Mouse (Mus musculus): ENCODE results near the gene Igfbp7. TPM values are rescaled to one million over a fixed set of nuclear protein-coding genes. Genes with fewer than 3 reads are reported as not detected.
A peak's percentile ranks its signal among the peaks of the same experiment; 100 is the strongest.

The Igfbp7 gene
- polyA plus RNA-seq, 1 experiment from 2014 or later, result 52.8 TPM

- Histone ChIP-seq H3K27ac (ENCODE audit: low read depth, low read length) (no peak overlapping the region), H3K4me2 (ENCODE audit: low read depth, low read length) (no peak overlapping the region), H3K4me1 (ENCODE audit: control insufficient read depth, insufficient read depth, low read length) (no peaks in the 10 kb centered on the region), H3K9me3 (ENCODE audit: control insufficient read depth, low read length) (no peaks in the 10 kb centered on the region), H3K36me3 (ENCODE audit: control insufficient read depth, insufficient read depth, low read length) (no peaks in the 10 kb centered on the region), H3K9ac (replicated peaks; ENCODE audit: low read depth, low read length) (no peak overlapping the region), H3K27me3 (ENCODE audit: control insufficient read depth, insufficient read depth, low read length) (no peaks in the 10 kb centered on the region), H3K4me3 (ENCODE audit: low read depth, low read length) (no peak overlapping the region)
- no peak for ATAC-seq (ENCODE audit: low read depth)
- 85% methylated on average over 8 of the region's 8 CpGs for WGBS
These were observed 41.5 kb downstream of the Igfbp7 start for GRCm38 (mm10) chr5:77366313-77366712.

GRCm38 (mm10) chr5:77364443-77365038 is 43.3 kb downstream of the Igfbp7 start:
- Histone ChIP-seq H3K27ac (ENCODE audit: low read depth, low read length) (no peak overlapping the region), H3K9ac (replicated peaks; ENCODE audit: low read depth, low read length) (no peak overlapping the region), H3K4me1 (ENCODE audit: control insufficient read depth, insufficient read depth, low read length) (no peaks in the 10 kb centered on the region), H3K4me3 (ENCODE audit: low read depth, low read length) (no peak overlapping the region), H3K4me2 (ENCODE audit: low read depth, low read length) (no peak overlapping the region), H3K27me3 (ENCODE audit: control insufficient read depth, insufficient read depth, low read length) (no peaks in the 10 kb centered on the region), H3K9me3 (ENCODE audit: control insufficient read depth, low read length) (no peaks in the 10 kb centered on the region), H3K36me3 (ENCODE audit: control insufficient read depth, insufficient read depth, low read length) (no peaks in the 10 kb centered on the region)
- ATAC-seq (ENCODE audit: low read depth), result no peak
- 93% methylated on average over 3 of the region's 3 CpGs for WGBS

GRCm38 (mm10) chr5:77363650-77364049 is 44.2 kb downstream of the Igfbp7 start:
- H3K4me3 ChIP-seq (ENCODE audit: low read depth, low read length), result no peak overlapping the region
- H3K9ac ChIP-seq (replicated peaks; ENCODE audit: low read depth, low read length), result no peak overlapping the region
- H3K4me1 ChIP-seq (ENCODE audit: control insufficient read depth, insufficient read depth, low read length), result no peaks in the 10 kb centered on the region
- H3K4me2 ChIP-seq (ENCODE audit: low read depth, low read length), result no peak overlapping the region
- WGBS, result 80% methylated on average over 6 of the region's 6 CpGs
- H3K27ac ChIP-seq (ENCODE audit: low read depth, low read length), result no peak overlapping the region
- no peaks in the 10 kb centered on the region for H3K27me3 ChIP-seq (ENCODE audit: control insufficient read depth, insufficient read depth, low read length)
- H3K9me3 ChIP-seq (ENCODE audit: control insufficient read depth, low read length), result no peaks in the 10 kb centered on the region
- ATAC-seq (ENCODE audit: low read depth), result no peak
- no peaks in the 10 kb centered on the region for H3K36me3 ChIP-seq (ENCODE audit: control insufficient read depth, insufficient read depth, low read length)

GRCm38 (mm10) chr5:77362120-77362519 is 45.7 kb downstream of the Igfbp7 start:
- Histone ChIP-seq H3K36me3 (ENCODE audit: control insufficient read depth, insufficient read depth, low read length) (no peaks in the 10 kb centered on the region), H3K4me2 (ENCODE audit: low read depth, low read length) (no peak overlapping the region), H3K27ac (ENCODE audit: low read depth, low read length) (no peak overlapping the region), H3K9me3 (ENCODE audit: control insufficient read depth, low read length) (no peaks in the 10 kb centered on the region), H3K27me3 (ENCODE audit: control insufficient read depth, insufficient read depth, low read length) (no peaks in the 10 kb centered on the region), H3K4me3 (ENCODE audit: low read depth, low read length) (no peak overlapping the region), H3K4me1 (ENCODE audit: control insufficient read depth, insufficient read depth, low read length) (no peaks in the 10 kb centered on the region), H3K9ac (replicated peaks; ENCODE audit: low read depth, low read length) (no peak overlapping the region)
- no peak for ATAC-seq (ENCODE audit: low read depth)
- 52% methylated on average over 3 of the region's 3 CpGs for WGBS

GRCm38 (mm10) chr5:77361006-77361405 is 46.8 kb downstream of the Igfbp7 start:
- no peaks in the 10 kb centered on the region for H3K27me3 ChIP-seq (ENCODE audit: control insufficient read depth, insufficient read depth, low read length)
- H3K36me3 ChIP-seq (ENCODE audit: control insufficient read depth, insufficient read depth, low read length), result no peaks in the 10 kb centered on the region
- no peak overlapping the region for H3K4me2 ChIP-seq (ENCODE audit: low read depth, low read length)
- 79% methylated on average over 4 of the region's 4 CpGs for WGBS
- H3K9me3 ChIP-seq (ENCODE audit: control insufficient read depth, low read length), result no peaks in the 10 kb centered on the region
- no peak for ATAC-seq (ENCODE audit: low read depth)
- no peak overlapping the region for H3K27ac ChIP-seq (ENCODE audit: low read depth, low read length)
- no peak overlapping the region for H3K9ac ChIP-seq (replicated peaks; ENCODE audit: low read depth, low read length)
- H3K4me1 ChIP-seq (ENCODE audit: control insufficient read depth, insufficient read depth, low read length), result no peaks in the 10 kb centered on the region
- H3K4me3 ChIP-seq (ENCODE audit: low read depth, low read length), result no peak overlapping the region

GRCm38 (mm10) chr5:77359971-77360370 is 47.9 kb downstream of the Igfbp7 start:
- no peak overlapping the region for H3K27ac ChIP-seq (ENCODE audit: low read depth, low read length)
- no peaks in the 10 kb centered on the region for H3K9me3 ChIP-seq (ENCODE audit: control insufficient read depth, low read length)
- H3K9ac ChIP-seq (replicated peaks; ENCODE audit: low read depth, low read length), result no peak overlapping the region
- 92% methylated on average over 4 of the region's 4 CpGs for WGBS
- no peak overlapping the region for H3K4me2 ChIP-seq (ENCODE audit: low read depth, low read length)
- ATAC-seq (ENCODE audit: low read depth), result no peak
- no peaks in the 10 kb centered on the region for H3K4me1 ChIP-seq (ENCODE audit: control insufficient read depth, insufficient read depth, low read length)
- no peaks in the 10 kb centered on the region for H3K36me3 ChIP-seq (ENCODE audit: control insufficient read depth, insufficient read depth, low read length)
- H3K27me3 ChIP-seq (ENCODE audit: control insufficient read depth, insufficient read depth, low read length), result no peaks in the 10 kb centered on the region
- no peak overlapping the region for H3K4me3 ChIP-seq (ENCODE audit: low read depth, low read length)

- Histone ChIP-seq H3K4me1 (ENCODE audit: control insufficient read depth, insufficient read depth, low read length) (0 out of 2 replicates have a peak, but pooled peaks cover 2% of the 10 kb centered on the region), H3K4me2 (ENCODE audit: low read depth, low read length) (peak overlapping the region; percentile 47), H3K9me3 (ENCODE audit: control insufficient read depth, low read length) (no peaks in the 10 kb centered on the region), H3K27me3 (ENCODE audit: control insufficient read depth, insufficient read depth, low read length) (no peaks in the 10 kb centered on the region), H3K9ac (replicated peaks; ENCODE audit: low read depth, low read length) (peak overlapping the region; percentile 39; the same call in 1 of the 2 replicates), H3K27ac (ENCODE audit: low read depth, low read length) (no peak overlapping the region), H3K36me3 (ENCODE audit: control insufficient read depth, insufficient read depth, low read length) (no peaks in the 10 kb centered on the region), H3K4me3 (ENCODE audit: low read depth, low read length) (peak overlapping the region; percentile 20)
- 1% methylated on average over 10 of the region's 10 CpGs for WGBS
- peak; percentile 50 for ATAC-seq (ENCODE audit: low read depth)
These were observed 49.5 kb downstream of the Igfbp7 start for GRCm38 (mm10) chr5:77358347-77358746.

- 18% methylated on average over 22 of the region's 22 CpGs for WGBS
- Histone ChIP-seq H3K9me3 (ENCODE audit: control insufficient read depth, low read length) (no peaks in the 10 kb centered on the region), H3K4me3 (ENCODE audit: low read depth, low read length) (peak overlapping the region; percentile 20), H3K4me2 (ENCODE audit: low read depth, low read length) (peak overlapping the region; percentile 47), H3K27me3 (ENCODE audit: control insufficient read depth, insufficient read depth, low read length) (no peaks in the 10 kb centered on the region), H3K9ac (replicated peaks; ENCODE audit: low read depth, low read length) (0 out of 2 replicates have a peak overlapping the region, but pooled peaks have one; percentile 8), H3K4me1 (ENCODE audit: control insufficient read depth, insufficient read depth, low read length) (0 out of 2 replicates have a peak, but pooled peaks cover 2% of the 10 kb centered on the region), H3K36me3 (ENCODE audit: control insufficient read depth, insufficient read depth, low read length) (no peaks in the 10 kb centered on the region), H3K27ac (ENCODE audit: low read depth, low read length) (no peak overlapping the region)
- ATAC-seq (ENCODE audit: low read depth), result peak; percentile 42; the same call in 1 of the 2 replicates
These were observed 50.3 kb downstream of the Igfbp7 start for GRCm38 (mm10) chr5:77357405-77358149.

All from neural tube, embryonic 14.5 days (tissue).